Mouse (Mus musculus): ENCODE results near the gene Basp1. TPM values are rescaled to one million over a fixed set of nuclear protein-coding genes. Genes with fewer than 3 reads are reported as not detected.

Basp1 gene
- polyA plus RNA-seq, 2 experiments, result 64.9 to 123 TPM

DNA sequence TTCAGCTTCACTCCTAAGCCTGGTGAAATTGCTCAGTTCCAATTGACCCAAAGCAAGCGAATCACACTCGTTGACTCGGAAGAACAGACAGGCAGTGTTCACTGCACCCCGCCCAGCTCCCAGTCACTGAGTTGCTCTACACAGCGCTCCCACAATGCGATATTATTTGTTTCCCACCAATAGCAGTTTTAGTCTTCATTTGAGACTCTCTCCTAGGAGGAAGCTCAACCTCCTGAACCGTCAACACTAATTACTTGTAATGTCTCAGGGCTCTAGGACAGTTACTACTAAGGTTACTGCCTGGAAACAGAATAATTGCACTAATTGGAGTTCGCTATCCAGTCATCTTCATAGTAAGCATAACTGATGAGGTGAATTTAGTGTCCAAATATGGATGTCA lies 13.3 kb downstream of the Basp1 start:
- H3K27me3 ChIP-seq (ENCODE audit: control insufficient read depth, insufficient read depth, low read length), result no peaks in the 10 kb centered on the region
- no peak for TF ChIP-seq POLR2A (IDR thresholded peaks at IDR 0.05; ENCODE audit: borderline replicate concordance, extremely low read depth, insufficient read depth, insufficient read length)
- WGBS, result 94% methylated on average over 8 of the region's 8 CpGs
- no peak for DNase-seq (ENCODE audit: low spot score)
- no peaks in the 10 kb centered on the region for H3K9me3 ChIP-seq (ENCODE audit: control insufficient read depth, low read length)
- H3K36me3 ChIP-seq (ENCODE audit: control insufficient read depth, insufficient read depth, low read length), result peaks cover 15% of the 10 kb centered on the region
- H3K27ac ChIP-seq (replicated peaks; ENCODE audit: low read depth, low read length), result no peak overlapping the region
- H3K9ac ChIP-seq (ENCODE audit: low read depth, low read length, severe bottlenecking), result no peak overlapping the region
- no peak overlapping the region for H3K4me2 ChIP-seq (replicated peaks; ENCODE audit: low read depth, low read length, severe bottlenecking)
- no peak for ATAC-seq (ENCODE audit: low FRiP score, low read depth)
- peaks cover 8% of the 10 kb centered on the region for H3K4me1 ChIP-seq (ENCODE audit: control insufficient read depth, insufficient read depth, low read length)
- H3K4me3 ChIP-seq (replicated peaks; ENCODE audit: low read length), result no peak overlapping the region

DNA sequence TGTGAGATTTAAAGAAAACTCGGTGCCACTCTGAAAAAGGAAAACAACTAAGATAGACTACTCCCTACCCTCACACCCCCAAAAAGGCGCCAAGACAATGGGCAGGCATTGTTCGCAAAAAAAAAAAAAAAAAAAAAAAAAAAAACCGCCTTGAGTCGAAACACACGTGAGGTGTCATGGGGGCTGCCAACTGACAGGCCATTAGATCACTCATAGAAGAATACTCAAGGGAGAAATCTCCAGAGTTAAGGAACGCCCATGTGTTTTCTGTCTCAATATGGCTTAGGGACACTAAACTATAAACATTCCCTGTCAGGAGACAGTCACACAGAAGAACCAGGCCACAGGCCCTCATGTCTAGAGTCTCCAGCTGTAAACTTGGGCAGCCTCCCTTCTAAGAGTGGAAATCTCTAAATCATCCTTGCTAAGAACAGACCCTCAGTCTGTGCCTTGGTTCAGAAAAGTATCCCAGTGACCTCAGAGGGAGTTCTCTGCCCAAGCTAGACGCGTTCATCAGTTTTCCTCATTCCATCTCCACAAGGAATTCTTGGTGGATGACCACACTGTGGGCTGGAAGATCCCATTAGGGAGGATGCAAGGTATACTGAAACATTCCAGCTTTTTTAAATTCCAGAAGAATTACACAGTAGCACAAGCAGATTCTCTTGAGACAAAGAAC lies 17.5 kb downstream of the Basp1 start:
- Histone ChIP-seq H3K4me3 (replicated peaks; ENCODE audit: low read length) (no peak overlapping the region), H3K36me3 (ENCODE audit: control insufficient read depth, insufficient read depth, low read length) (peaks cover 4% of the 10 kb centered on the region; the same call in 1 of the 2 replicates), H3K4me1 (ENCODE audit: control insufficient read depth, insufficient read depth, low read length) (peaks cover 10% of the 10 kb centered on the region), H3K4me2 (replicated peaks; ENCODE audit: low read depth, low read length, severe bottlenecking) (no peak overlapping the region), H3K27ac (replicated peaks; ENCODE audit: low read depth, low read length) (no peak overlapping the region), H3K9ac (ENCODE audit: low read depth, low read length, severe bottlenecking) (no peak overlapping the region), H3K27me3 (ENCODE audit: control insufficient read depth, insufficient read depth, low read length) (no peaks in the 10 kb centered on the region), H3K9me3 (ENCODE audit: control insufficient read depth, low read length) (no peaks in the 10 kb centered on the region)
- ATAC-seq (ENCODE audit: low FRiP score, low read depth), result 0 out of 2 replicates have a peak, but pooled peaks have one; percentile 37
- no peak for TF ChIP-seq POLR2A (IDR thresholded peaks at IDR 0.05; ENCODE audit: borderline replicate concordance, extremely low read depth, insufficient read depth, insufficient read length)
- DNase-seq (ENCODE audit: low spot score), result no peak
- WGBS, result 57% methylated on average over 9 of the region's 9 CpGs

DNA sequence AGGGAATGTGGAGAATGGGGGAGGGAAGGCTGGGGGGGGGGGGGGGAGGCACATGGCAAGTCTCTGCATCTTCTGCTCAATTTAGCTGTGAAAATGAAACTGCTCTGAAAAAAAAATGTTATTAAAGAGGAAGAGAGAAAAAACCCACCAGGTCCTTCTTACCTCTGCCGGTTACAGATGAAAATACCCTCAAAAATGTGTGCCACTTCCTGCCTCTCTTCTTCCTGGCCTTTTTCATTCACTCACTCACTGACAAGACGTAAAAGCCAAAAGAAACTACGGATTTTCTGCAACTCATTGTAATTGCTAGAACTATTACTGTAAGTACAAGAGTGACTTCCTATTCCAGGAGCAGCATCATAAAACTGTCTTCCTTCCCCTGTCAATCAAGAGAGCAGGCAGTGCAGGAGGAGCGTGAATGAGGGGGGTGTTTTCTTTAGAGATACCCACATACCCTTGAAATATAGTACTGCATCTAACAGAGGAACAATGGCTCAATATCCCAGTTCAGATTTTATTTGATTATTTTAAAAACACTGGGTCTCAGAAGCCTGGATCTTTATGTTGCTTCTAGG lies 21.0 kb downstream of the Basp1 start:
- no peak for ATAC-seq (ENCODE audit: low FRiP score, low read depth)
- TF ChIP-seq POLR2A (IDR thresholded peaks at IDR 0.05; ENCODE audit: borderline replicate concordance, extremely low read depth, insufficient read depth, insufficient read length), result no peak
- no peak for DNase-seq (ENCODE audit: low spot score)
- H3K36me3 ChIP-seq (ENCODE audit: control insufficient read depth, insufficient read depth, low read length), result peaks cover 9% of the 10 kb centered on the region; the same call in 1 of the 2 replicates
- H3K4me1 ChIP-seq (ENCODE audit: control insufficient read depth, insufficient read depth, low read length), result peaks cover 10% of the 10 kb centered on the region
- H3K27me3 ChIP-seq (ENCODE audit: control insufficient read depth, insufficient read depth, low read length), result no peaks in the 10 kb centered on the region
- H3K4me3 ChIP-seq (replicated peaks; ENCODE audit: low read length), result no peak overlapping the region
- 59% methylated on average over 4 of the region's 4 CpGs for WGBS
- no peak overlapping the region for H3K9ac ChIP-seq (ENCODE audit: low read depth, low read length, severe bottlenecking)
- H3K4me2 ChIP-seq (replicated peaks; ENCODE audit: low read depth, low read length, severe bottlenecking), result no peak overlapping the region
- H3K27ac ChIP-seq (replicated peaks; ENCODE audit: low read depth, low read length), result no peak overlapping the region
- H3K9me3 ChIP-seq (ENCODE audit: control insufficient read depth, low read length), result no peaks in the 10 kb centered on the region

DNA sequence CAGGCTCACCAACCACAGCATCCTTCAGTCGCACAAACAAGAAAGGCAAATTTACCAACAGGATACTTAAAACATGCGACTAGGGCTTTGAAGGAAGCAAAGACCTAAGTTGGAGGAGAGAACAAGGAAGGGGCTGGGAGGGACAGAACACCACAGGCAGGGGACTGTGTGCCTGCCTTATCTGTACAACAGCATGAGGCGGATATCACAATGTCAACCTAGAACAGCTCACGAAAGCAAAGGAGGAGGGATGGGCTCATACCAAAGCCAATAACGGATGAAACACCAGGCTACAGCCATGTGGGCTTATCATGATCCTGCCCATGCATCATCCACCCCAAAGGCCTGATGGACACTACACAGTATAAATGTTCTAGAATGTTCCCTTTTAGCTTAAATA lies 22.4 kb downstream of the Basp1 start:
- no peaks in the 10 kb centered on the region for H3K27me3 ChIP-seq (ENCODE audit: control insufficient read depth, insufficient read depth, low read length)
- no peak overlapping the region for H3K9ac ChIP-seq (ENCODE audit: low read depth, low read length, severe bottlenecking)
- peaks cover 10% of the 10 kb centered on the region; the same call in 1 of the 2 replicates for H3K36me3 ChIP-seq (ENCODE audit: control insufficient read depth, insufficient read depth, low read length)
- H3K4me3 ChIP-seq (replicated peaks; ENCODE audit: low read length), result no peak overlapping the region
- 96% methylated on average over 5 of the region's 5 CpGs for WGBS
- H3K27ac ChIP-seq (replicated peaks; ENCODE audit: low read depth, low read length), result no peak overlapping the region
- H3K4me1 ChIP-seq (ENCODE audit: control insufficient read depth, insufficient read depth, low read length), result peaks cover 9% of the 10 kb centered on the region
- H3K9me3 ChIP-seq (ENCODE audit: control insufficient read depth, low read length), result no peaks in the 10 kb centered on the region
- no peak for ATAC-seq (ENCODE audit: low FRiP score, low read depth)
- H3K4me2 ChIP-seq (replicated peaks; ENCODE audit: low read depth, low read length, severe bottlenecking), result no peak overlapping the region
- no peak for DNase-seq (ENCODE audit: low spot score)
- TF ChIP-seq POLR2A (IDR thresholded peaks at IDR 0.05; ENCODE audit: borderline replicate concordance, extremely low read depth, insufficient read depth, insufficient read length), result no peak

DNA sequence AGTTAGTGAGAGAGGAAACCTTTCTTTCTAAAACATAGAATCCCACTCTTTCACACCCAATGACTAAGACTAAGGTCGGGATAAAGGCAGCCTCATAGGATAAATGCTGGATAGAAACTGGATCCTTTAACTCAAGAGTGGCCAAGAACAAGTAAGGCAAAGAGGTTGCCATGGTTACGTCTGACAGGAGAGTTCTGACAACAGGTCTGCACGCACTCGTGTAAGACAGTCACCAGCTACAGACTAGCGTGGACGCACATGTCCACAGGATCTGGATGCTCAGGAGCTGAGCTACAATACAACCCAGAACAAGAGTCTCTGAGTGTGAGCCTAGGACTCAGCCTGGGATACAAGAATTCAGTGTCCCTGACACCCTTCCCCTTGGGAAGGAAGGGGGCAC lies 26.0 kb downstream of the Basp1 start:
- Histone ChIP-seq H3K9me3 (ENCODE audit: control insufficient read depth, low read length) (no peaks in the 10 kb centered on the region), H3K4me3 (replicated peaks; ENCODE audit: low read length) (no peak overlapping the region), H3K27me3 (ENCODE audit: control insufficient read depth, insufficient read depth, low read length) (no peaks in the 10 kb centered on the region), H3K4me2 (replicated peaks; ENCODE audit: low read depth, low read length, severe bottlenecking) (no peak overlapping the region), H3K4me1 (ENCODE audit: control insufficient read depth, insufficient read depth, low read length) (no peaks in the 10 kb centered on the region), H3K9ac (ENCODE audit: low read depth, low read length, severe bottlenecking) (no peak overlapping the region), H3K36me3 (ENCODE audit: control insufficient read depth, insufficient read depth, low read length) (peaks cover 16% of the 10 kb centered on the region), H3K27ac (replicated peaks; ENCODE audit: low read depth, low read length) (no peak overlapping the region)
- ATAC-seq (ENCODE audit: low FRiP score, low read depth), result no peak; the same call in 1 of the 2 replicates
- no peak for DNase-seq (ENCODE audit: low spot score)
- 80% methylated on average over 6 of the region's 6 CpGs for WGBS
- TF ChIP-seq POLR2A (IDR thresholded peaks at IDR 0.05; ENCODE audit: borderline replicate concordance, extremely low read depth, insufficient read depth, insufficient read length), result no peak

All from limb, embryonic 14.5 days (tissue).